Mouse (Mus musculus): ENCODE measurements around the gene Gm17324.

DNA sequence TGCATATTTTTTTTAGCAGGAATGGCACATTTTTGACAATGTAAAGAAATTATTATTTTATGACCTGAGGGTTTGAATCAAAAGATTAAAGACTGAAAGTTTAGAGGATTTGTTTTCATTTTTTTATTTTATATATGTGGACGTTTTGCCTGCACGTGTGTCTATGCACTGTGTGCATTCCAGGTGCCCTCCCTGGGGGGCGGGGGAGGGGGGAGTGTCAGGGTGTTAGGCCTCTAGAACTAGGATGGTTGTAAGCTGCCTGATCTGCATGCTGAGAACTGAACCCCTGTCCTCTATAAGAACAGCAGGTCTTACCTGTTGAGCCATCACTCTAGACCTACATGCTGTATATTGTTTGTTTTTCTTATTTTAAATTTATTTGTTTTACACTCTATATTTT lies 36.1 kb upstream of the Gm17324 start:
- TF ChIP-seq CTCF (IDR thresholded peaks at IDR 0.05; ENCODE audit: control insufficient read depth, insufficient read depth, insufficient replicate concordance, low read depth, low read length) = no peak
- TF ChIP-seq POLR2A (IDR thresholded peaks at IDR 0.05; ENCODE audit: control insufficient read depth, low read depth, low read length) = no peak
